Mouse (Mus musculus): ENCODE data around the gene Ccdc149.

DNA sequence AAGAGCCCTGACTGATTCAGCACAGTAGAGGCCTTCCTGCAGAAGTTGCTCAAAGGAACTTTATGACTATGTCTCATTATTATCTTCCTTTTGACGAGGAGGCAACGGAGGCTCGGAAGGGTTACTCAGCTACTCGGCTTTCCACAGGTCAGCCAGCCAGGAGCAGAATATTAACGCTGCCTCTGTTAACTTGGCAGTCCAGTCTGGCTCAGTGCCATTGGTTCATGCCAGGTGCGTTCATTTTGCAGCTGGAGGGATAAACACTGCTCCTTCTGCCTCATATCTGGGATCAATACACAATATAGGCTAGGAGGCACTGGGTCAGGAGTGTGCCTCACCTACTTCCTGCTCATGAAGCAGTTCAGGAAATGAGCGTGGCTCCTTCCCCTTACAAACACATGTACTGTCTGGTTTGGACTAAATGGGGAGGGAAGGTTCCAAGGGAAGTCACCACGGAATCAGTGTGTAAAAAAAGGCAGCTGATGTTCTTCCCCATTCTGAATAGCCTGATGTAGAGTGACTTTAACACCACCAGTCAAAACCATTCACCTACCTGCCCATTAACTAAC is 40.0 kb downstream of the Ccdc149 start:
- no peak for TF ChIP-seq CTCF (IDR thresholded peaks at IDR 0.05; ENCODE audit: low read depth, low read length)
- TF ChIP-seq TAL1 (conservative IDR thresholded peaks at IDR 0.05; ENCODE audit: low read depth, low read length), result no peak
- no peak for TF ChIP-seq POLR2AphosphoS5 (IDR thresholded peaks at IDR 0.05; ENCODE audit: insufficient replicate concordance, low read depth, low read length)
- no peak for TF ChIP-seq GATA1 (IDR thresholded peaks at IDR 0.05; ENCODE audit: borderline replicate concordance, low read length)

Data from G1E (cell line).